Mouse (Mus musculus): ENCODE results near the gene Ccpg1.

Ccpg1 gene

GRCm38 (mm10) chr9:73045711-73046110 lies 60.5 kb downstream of the Ccpg1 start:
- DNase-seq (ENCODE audit: low read depth): no peak

DNA sequence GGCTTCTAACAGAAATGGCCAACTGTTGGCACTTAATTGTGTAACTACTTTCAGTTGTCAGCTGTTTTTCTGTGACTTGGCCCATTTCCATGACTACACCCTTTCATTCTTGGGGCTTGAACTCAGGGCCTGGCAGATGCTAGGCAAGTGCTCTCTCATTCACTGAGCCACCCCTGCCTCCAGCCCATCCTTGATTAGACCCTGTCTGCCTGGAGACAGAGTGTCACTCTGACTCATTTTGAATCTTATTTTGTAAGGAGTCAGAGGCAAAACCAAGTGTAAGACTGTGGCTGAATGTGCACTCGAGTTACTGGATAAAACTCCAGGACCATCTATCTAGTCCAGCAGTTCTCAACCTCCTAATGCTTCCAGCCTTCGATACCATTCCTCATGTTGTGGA lies 62.7 kb downstream of the Ccpg1 start:
- DNase-seq (ENCODE audit: low read depth): peak; percentile 32

DNA sequence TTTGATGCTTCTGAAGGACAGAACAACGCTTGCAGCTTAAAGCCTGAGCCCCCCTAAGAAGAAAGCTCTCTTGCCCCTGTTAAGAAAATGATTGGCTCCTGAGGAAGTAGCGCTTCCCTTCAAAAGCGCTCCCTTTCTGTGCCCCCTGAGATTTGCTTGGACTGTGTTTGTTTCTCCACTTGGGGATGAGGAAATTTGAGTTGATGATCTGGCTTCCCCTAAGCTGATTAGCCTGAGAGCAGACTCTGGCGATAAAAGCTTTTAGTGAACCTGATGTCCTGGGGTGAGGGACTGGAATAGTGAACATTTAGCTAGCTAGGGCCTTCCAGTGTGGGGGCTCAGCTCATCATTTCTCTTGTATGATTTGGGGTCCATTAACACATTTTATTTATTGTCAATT lies 63.7 kb downstream of the Ccpg1 start:
- no peak for DNase-seq (ENCODE audit: low read depth)

DNA sequence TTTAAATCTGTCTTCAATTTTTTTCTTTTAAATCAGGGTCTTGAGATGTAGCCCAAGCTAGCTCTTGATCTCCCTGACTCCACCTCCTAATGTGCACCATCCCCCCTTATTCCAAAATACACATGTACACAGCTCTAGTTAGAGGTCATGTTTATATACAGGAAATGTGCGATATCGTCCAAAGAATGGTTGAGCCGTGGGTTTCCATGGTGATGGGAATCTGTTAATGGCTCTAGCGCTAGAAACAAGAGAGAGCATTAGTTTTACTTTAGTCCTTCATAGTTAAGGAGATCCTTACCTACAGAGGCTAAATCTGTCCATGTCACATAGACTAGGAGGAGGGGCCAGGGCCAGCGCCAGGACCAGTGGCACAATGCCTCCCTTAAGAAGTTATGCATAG lies 64.6 kb downstream of the Ccpg1 start:
- no peak for DNase-seq (ENCODE audit: low read depth)

DNA sequence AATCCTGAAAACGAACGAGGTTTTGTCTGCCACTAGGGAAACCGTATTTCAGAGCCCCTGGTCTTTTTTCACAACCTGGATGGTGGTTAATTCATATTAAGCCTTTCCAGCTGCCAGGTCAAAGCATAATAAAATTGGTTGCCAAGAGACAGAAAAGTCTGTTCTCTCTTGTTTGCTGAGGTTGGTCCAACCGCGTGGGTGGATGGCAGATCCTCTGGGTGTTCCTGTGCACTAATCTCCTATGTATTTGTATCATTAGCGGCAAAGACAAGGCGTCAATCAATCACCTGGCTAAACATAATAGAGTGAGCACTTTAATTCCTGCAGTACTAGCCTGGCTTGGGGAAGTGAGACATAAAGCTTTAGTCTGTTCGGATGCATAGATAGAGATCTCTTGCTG lies 65.4 kb downstream of the Ccpg1 start:
- DNase-seq (ENCODE audit: low read depth): no peak

DNA sequence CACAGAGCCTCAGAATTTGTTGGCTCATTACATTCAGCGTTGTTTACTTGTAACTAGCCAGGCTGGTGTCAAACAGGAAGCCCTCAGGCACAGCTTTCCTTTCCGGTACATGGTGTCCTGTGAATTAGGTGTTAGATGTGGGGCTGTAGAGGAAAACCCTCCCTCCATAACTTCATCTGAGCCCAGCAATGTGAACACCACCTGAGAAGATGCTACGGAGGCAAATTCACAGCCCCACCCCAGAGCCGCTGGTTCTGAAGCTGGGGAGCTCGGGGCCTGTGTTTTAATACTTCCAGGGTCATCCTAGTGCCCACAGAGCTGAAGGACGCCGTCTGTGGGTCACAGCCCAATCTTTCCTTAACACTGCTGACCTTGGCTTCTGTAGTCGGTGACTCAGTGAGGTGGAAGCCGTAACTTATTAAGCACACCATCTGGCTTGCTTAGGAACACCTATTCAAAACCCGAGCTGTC lies 70.2 kb downstream of the Ccpg1 start:
- no peak for DNase-seq (ENCODE audit: low read depth)

- peak; percentile 47 for DNase-seq (ENCODE audit: low read depth)
Observed at GRCm38 (mm10) chr9:73059224-73059623, 74.0 kb downstream of the Ccpg1 start.

DNA sequence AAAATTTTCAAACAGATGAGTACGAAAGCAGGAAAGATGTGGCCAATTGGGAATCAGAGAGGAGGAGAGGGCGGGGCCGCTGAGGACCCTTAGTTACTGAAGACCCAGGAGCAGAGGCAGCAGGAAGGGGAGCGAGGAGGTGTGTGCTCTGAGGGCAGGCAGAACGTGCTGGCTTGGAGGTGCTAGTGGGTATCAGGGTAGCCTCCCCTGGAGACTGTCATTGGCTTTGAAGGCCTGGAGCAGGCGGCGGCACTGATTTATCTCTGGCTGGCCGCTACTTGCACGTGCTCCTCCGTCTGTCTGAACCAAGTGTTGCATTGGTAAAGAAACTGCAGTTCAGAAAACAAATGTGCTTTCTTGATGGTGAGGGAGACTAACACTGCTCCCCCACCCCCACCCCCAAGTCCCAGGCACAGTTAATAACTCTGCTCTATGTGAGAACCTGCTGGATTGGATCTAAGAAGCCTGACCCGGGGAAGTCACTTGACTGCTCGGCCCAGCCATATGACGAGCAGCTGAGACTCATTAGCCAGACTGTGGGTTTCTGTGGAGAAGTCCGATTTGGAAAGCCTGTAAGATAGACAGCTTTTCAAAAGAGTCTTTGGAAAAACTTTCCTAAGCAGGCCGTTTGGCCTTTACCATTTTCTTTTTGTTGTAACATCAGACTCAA lies 78.5 kb downstream of the Ccpg1 start:
- no peak for DNase-seq (ENCODE audit: low read depth)
